Mouse (Mus musculus) kidney, adult 18-20 months (tissue): ENCODE results near the gene Lat.

ENCODE experiments used
- DNase-seq: peaks from one replicate; pipeline ENCODE4 v3.0.0; 2021

The Lat gene

DNA sequence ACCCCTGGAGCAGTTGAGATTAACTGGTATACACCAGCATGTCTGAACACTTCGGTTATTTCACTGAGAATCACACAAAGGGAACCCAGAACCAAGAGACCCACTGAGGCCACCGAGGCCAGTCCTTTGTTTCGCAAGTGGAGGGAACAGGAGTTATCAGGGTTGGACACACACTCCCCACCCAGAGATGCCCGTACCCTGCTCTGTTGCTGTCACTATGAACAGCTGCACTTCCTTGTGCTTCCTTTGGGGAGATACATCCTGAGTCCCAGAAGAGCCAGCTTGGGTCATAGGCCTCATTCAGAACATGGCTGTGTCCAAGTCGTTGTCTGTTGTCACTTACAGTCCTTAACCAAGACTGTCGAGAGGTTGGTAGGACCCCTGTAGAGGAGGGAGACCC lies 6.3 kb downstream of the Lat start:
- DNase-seq: no peak

DNA sequence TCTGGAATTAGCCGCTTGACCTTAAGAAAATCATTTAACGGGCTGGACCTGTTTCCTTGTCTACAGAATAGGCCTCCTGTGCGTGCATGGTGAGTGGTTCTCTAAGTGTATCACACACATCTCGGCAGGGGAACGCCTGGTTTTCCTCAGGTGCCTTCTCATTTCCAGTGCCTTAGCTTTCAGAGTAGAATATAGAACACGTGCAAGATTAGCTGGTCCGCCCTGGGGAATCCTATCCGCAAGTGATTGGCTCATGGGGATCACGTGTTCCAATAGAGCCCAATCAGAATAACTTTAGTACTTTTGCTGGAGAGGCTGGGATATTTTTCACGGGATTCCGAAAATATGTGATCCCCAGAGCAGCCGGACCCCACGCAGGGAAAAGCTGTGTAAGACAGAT lies 10.3 kb downstream of the Lat start:
- DNase-seq: no peak

DNA sequence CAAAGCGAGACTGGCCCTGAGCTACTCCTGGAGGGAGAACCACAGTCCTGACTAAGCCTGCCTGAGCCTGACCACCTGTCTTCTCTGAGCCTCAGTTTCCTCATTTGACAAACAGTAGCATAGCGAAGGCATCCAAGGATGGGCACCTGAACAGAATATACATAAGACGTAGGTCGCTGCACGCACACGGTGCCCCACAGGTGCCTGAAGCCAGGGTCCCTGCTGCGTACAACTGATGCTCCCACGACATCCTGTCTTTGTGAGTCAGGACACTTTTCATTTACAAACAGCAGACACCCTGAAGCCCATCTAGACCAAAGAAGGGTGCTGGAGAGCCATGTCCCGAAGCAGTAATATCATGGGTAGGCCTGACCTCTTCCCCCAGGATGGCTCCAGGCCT lies 11.0 kb downstream of the Lat start:
- no peak for DNase-seq

DNA sequence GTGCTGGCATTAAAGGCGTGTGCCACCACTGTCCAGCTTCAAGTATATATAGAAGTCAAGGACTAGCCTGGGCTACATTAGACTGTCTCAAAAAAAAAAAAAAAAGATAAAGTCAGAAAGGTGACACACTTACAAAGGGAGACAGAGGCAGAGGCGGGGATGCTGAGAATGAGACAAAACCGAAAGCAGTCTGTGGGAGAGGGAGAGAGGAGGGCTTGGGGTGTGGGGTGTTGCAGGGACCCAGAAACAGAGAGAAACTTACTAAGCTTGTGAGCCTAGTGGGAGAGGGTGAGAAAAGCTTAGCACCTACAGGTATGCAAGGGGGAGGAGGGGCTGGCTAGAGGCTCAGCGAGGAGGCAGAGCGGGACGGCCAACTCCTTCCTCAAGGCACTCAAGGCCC lies 11.5 kb downstream of the Lat start:
- DNase-seq: no peak

DNA sequence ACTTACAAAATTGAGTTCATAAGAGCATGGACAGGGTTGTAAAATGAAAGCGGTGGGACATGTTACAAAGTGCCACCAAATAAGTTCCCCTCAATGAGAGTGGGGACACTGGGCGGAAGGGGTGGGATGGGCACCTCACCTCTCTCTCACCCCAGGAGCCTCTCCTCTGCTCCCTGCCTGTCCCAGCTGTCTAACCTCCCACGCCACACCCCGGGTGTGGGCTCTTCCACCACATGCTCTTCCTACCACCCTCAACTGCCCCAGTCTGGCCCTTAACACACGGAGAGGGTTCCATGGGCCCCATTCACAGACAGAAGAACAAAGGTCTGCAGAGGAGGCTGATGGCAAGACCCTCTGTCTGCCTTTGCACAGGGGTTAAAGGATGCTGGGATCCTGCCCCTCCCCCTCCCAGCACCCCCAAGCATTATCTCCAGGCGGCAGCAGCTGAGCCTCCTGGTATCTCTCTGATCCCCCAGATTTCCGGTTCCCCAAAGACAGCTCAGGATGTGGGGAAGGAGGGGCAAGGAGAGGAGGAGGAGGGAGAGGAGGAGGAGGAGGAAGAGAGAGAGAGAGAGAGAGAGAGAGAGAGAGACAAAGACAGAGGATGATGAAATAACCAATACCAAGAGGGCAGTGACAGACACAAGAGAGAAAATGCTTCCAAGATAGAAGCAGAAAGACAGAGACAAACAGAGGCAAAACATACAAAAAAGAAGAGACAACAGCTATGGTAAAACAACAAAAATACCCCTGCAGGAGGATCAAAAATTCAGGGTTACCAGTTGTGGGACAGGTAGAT lies 12.4 kb downstream of the Lat start:
- no peak for DNase-seq

DNA sequence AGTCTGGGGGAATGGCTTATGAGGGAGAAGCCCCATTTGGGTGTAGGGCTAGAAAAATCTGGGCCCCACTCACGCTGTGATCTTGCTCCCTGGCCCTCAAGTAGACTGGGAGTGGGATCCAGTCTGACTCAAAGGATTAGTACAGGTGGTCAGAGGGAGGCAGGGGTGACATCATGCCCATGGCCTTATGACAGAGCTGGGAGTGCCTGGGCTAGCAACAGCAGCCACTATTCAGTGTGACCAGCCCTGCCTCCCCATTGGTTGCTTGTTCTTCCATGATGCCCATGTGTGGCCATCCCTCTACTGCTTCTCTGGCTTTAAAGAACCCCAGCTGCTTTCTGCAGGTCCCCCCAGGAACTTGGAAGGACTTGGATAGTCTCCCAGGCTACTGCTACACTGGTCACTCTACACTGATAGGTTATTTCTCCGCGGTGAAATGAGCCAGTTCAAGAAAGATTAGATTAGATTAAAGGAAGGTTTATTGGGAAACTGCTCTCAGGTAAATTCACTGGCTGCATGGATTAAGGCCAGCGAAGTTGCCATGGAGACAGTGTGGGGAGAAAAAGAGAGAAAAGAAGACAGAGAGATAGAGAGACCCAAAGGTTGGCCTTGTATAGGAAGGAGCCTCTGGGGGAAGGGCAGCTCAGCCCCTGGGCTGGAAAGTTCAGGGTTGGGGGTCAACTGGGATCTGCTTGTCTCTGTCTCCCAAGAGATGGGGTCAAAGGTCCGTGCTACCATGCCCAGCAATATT lies 13.3 kb downstream of the Lat start:
- no peak for DNase-seq

DNA sequence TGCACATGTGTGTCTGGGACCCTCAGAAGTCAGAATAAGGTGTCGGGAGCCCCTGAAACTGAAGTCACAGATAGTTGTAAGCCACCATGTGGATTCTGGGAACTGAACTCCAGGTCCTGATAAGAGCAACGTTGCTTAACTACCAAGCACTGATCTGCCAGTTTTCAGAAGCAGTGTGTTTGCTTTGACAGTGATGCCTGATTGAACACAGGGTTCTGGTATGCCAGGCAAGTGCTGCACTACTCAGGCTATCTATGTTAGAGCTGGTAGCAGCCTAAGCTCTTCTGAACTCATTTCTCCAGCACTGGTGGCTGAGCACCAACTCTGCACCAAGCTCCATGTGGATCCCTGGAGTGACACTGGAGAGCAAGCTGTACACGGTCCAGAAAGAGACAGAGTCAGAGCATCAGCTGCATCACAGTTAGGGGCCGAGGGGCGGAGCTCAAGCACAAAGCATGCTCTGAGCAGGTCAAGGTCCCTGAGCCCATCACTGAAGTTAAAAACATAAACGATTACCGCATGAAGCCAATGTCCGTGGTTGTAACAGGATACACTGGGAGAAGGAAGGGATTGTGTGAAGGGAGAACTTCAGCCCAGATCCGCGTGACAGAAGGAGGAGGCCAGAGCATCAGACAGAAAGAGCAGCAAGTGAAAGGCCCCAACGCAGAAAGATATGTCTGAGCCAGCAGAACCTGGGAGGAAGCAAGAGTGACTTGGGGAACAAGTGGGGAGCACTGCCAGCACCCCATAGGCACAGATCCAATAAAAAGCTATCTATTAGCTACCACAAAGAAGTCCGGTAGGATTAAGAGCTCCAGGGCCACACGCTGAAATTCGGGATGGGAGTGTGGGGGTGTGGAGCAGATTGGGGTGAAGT lies 14.4 kb downstream of the Lat start:
- DNase-seq: no peak

DNA sequence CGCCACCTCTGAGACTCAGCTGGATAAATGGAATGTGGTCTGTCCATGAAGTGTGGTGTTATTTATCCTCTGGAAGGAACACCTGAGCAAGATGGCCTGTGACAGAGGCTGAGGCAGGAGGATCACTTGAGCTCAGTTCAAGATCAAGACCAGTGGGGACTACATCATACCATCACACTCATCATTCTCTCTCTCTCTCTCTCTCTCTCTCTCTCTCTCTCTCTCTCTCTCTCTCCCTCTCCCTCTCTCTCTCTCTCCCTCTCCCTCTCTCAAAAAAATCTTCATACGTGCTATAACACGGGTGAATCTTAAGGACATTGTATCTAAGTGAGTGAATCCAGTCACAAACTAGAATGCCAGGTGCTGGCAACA lies 15.4 kb downstream of the Lat start:
- DNase-seq: no peak

DNA sequence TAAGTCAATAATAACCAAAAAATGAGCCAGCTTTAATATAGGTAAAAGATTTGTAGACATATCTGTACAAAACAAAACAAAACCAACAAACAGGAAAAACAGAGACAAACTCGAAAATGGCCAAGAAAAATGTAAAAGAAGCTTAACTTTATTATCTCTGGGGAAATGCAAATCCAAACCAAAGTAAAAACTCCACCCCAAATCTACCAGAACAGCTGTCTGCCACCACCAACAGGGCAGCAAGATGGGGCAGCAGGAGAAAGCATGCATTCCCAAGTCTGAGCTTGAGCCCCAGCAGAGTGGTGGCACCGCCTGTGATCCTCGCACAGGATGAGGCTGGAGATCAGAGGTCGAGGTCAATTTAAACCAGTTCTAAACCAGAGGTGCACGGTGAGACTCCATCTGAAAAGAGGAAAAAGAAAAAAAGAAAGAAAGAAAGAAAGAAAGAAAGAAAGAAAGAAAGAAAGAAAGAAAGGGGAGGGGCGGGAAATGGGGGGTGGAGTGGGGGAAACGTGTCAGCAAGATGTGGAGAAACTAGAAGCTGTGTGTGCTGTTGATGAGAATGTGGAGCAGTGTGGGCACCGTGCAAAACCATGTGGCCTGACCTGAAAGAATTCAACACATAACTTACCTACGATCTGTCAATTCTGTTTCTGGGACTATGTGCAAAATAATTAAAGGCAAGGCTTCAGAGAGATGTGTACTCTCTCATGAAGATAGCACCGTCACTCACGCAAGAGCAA lies 15.9 kb downstream of the Lat start:
- DNase-seq: no peak

DNA sequence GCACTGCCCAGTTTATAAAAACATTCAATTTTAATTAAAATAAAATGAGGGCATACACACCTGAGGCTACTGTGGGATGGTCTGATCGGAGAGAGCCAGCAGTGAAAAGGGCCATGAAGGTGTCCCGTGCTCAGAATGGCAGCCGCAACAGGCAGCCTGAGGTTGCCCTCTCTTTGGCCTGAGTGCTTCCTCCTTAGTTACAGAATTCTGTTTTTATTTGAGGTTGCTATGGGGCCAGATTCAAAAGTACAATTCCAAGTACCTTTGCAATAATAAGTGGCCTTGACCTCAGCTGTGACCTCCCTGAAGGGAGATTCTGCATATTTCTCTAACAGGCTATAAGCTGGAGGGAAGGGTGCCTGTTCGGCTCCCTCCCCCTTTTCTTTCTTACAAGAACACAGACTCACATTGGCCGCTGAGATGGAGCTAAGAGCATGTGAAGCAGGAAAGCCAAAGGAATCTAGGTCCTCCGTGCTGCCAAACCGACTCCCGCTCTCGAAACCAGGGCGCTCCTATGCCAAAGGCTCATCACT lies 17.9 kb downstream of the Lat start:
- DNase-seq: no peak

DNA sequence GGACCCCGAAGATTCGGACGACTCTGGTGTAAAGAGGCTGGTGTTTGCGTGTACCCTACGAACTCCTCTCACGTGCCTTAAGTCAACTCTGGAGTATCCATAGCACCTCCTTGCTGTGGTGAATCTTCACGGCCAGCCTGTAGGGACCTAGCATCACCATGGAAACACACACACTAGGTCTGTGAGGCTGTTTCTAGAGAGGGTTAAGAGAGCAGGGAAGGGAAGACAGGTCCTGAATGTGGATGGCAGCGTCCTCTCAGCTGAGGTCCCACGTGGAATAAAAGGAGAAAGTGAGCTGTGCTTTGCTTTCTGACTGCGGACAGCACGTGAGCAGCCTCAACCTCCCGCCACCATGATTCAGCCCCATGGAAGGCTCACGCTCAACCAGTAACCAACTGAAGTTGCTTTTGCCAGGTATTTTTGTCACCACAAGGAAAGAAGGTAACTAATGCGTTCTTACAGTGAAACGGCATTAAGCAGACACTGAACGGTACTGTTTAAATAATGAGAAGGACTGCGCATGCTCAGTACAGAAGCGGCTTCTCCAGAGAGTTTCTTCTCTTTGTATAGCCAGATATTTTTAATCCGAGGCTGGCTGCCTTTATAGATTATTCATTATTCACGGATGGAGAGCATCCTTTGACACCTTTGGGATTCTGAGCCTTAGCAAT lies 18.5 kb downstream of the Lat start:
- no peak for DNase-seq

DNA sequence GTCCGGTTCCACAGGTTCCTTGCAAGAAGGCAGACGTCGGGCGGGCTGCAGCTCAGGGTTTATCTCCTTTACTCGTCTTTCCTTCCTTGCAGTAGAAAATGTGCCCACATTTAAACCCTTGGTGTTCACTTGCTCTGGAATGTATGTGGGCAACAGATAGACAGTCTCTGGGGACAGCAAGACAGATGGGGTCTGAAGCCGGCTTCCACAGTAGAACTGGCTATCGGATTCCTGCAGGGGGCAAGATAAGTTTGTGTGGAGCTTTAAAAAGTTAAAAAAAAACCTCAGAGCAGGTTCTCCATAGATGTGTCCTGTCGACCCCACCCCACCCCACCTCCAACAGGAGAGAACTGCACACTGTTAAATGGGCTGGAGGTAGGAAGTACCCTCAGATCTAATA lies 21.1 kb downstream of the Lat start:
- DNase-seq: no peak

DNA sequence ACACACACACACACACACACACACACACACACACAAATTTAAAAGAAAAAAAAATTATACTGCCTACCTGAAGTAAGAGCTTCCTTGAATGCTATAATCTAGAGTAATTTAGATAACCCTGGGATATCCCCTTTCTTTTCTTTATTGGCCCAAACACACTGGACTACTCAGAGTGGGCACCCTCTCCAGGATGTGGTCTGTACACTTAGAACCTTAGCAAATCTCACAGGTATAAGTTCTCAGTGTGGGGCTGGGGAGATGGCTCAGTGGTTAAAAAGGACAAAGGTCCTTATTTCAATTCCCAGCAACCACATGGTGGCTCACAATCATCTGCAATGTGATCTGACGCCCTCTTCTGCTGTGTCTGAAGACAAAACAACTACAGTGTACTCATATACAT lies 22.3 kb downstream of the Lat start:
- DNase-seq: no peak

DNA sequence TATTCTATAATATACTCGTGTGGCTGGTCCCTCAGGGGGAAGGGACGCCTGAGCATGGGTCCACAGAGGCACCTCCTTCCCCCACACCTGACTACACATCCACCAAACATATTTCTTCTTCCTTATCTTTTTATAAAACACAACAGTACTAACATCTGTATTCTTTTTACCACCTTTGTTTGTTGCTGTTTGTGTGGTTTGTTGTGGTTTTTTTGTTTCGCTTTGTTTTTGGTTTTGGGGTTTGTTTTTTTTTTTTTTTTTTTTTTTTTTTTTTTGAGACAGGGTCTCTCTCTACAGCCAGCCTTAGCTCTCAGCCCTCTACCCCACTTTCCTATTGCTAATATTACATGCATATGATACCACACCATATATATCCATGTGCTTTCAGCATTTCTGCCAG lies 23.4 kb downstream of the Lat start:
- no peak for DNase-seq

DNA sequence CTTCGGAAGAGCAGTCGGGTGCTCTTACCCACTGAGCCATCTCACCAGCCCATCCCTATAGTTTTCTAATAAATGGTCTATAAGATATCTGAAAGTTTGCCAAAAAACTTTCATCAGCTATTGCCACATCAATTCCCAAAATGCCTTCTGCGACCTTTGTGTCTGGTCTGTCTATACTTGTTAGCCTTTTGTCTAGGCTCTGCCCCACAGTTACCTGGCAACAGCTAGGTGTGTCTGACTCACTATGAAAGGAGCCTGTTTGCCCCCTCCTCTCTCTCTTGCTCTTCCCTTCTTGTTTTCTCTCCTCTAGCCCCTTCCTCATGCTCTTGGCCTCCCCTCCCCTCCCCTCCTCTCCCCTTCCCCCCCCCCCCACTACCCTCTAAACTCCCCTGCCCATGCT lies 23.8 kb downstream of the Lat start:
- no peak for DNase-seq

DNA sequence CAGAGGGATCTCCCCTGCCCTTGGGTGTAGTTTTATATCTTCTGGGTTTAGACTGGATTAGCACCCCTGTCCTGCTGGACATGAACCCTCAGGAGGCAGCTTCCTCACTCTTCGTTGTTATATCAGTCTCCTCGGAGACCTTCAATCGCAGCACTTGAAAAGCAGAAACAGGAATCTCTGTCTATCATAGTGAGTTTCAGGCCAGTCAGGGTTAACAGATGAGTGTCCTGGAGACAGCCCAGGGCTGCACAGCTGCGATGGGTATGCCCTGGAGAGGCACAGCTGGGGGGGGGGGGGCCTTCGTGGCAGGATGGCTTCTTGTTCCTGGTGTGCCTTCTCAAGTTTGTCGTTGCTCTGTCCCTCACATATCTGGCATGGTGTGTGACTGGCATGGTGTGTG lies 28.5 kb downstream of the Lat start:
- DNase-seq: no peak

DNA sequence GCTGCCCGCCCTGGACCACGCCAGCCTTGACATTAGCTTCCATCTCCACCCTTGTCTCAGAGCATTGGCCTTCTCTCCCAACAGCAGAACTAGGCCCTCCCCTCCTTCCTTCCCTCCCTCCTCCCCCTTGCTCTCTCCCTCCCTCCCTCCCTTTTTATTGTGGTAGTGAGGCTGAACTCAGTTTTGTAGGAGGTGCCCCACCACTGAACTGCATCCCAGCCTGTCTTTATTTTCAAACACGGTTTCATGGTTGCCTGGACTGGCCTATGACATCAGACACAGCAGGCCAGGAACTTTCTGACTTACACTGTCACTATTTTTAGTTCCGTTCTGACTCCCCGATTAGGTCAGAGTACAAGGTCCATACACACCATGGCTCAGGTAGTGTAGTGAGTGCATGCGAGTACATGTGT lies 29.2 kb downstream of the Lat start:
- DNase-seq: peak; percentile 13

DNA sequence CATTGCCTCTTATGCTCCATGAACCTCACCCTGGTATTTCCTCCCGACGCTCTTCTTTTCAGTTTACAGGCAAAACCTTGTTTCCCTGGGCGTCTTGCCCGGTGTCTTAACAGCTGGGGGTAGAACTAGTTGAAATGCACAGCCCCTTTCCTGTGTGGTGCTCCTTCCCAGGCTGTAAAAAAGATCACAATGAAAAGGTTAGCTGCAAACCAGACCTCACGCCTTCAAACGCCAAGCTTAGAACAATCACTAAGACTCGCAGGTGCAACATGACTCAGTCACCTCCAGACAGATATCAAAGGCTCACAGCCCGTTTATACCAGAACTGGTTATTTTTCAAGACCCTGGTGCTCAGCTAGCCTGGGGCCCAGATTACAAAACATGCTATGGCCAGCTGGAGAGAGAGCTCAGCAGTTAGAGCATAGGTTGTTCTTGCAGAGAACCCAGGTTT lies 29.8 kb downstream of the Lat start:
- no peak for DNase-seq

DNA sequence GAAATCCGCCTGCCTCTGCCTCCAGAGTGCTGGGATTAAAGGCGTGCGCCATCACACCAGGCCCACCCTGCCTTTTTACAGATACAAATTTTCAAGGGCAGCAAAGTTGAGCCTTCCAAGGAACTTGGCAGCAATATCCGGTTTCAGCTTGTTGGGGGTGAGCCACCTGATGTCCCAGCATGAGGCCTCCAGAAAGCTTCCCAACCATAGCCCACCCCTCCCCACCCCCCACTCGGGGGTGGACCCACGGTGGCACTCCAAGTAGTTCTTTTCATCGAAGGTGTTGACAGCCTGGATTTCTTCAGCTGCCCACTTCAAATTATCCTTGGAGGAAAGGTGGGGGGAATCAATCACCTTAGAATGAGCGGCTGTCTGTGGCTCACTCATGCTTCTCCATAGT lies 30.5 kb downstream of the Lat start:
- no peak for DNase-seq

DNA sequence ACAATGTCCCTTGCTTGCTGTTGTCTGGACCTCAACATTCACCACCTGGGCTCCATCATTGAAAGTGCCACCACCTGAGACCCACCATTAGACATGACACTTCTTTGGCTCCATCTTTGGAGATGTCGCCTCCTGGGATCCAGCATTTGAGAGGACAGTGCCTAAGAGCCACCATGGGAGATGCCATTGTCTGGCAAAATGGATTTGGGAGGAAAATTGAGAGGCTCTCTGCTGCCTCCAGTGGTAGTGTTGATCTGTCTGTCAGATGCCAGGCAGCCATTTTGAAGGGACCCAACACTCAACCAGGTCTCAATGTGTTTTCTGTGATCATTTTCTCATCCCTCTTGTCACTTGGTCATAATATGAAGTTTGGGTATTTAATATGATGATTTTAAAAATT lies 33.8 kb downstream of the Lat start:
- DNase-seq: no peak

DNA sequence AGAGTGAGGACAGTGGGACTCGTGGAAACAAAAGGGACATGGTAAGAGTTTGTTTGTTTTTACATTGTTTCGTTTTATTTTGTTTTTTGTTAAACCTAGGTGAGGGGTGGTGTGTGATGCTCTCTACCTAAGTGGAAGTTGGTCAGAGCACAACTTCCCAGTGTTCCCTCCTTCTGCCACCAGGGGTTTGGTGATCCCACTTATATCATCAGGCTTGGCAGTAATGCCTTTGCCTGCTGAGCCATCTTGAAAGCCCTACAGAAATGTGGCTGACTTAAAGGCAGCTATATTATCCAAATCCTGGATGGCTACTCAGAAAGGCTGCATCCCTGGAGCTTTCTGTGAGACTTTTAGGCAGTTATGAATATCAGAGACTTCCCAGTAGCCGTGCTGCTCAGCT lies 36.7 kb downstream of the Lat start:
- DNase-seq: no peak

DNA sequence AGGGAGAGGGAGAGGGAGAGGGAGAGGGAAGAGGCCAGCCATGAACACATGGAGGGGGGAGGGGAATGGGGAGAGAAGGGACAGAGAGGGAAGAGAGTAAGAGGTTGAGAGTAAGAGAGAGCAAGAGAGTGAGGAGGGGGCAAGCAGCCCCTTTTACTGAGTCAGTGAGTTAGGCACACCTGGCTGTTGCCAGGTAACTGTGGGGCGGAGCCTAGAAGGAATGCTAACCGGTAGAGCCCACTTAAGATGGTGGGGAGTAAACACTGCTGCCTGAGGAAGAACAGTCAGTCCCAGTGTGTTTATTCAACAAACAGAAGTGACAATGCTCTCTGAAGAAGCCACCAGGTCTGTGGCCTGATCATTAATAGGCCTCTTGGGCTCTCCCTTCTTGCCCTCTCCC lies 38.7 kb downstream of the Lat start:
- DNase-seq: no peak
